Mouse (Mus musculus) gastrocnemius, adult 2 months (tissue): ENCODE data around the gene Sbpl. TPM values are rescaled to one million over a fixed set of nuclear protein-coding genes. Genes with fewer than 3 reads are reported as not detected.
"Not testable (repeated sequence)": the region's sequence is repeated elsewhere in the genome, so short reads cannot be mapped to it uniquely, and the experiment has no call there.

Experiments
- DNase-seq: peaks from one replicate; pipeline ENCODE4 v3.0.0; 2022
- H3K27ac ChIP-seq: fragments of 200-600 bp; 2 replicates; pipeline ENCODE4 v1.8.1; 2022; ENCODE audit warnings: mild to moderate bottlenecking
- H3K4me3 ChIP-seq: fragments of 200-600 bp; 2 replicates; pipeline ENCODE4 v1.8.1; 2022; ENCODE audit warnings: mild to moderate bottlenecking, moderate library complexity
- CTCF ChIP-seq: fragments of 200-600 bp; IDR thresholded peaks from 2 replicates; pipeline ENCODE4 v1.8.1; 2022; ENCODE audit warnings: antibody characterized with exemption, mild to moderate bottlenecking, moderate library complexity
- intact Hi-C: fragments of 180-260 bp; cut with DNase I; formaldehyde crosslinking; loops from one replicate; pipeline ENCODE4 v1.15.1; 2025
- total RNA-seq, 2 experiments: library from RNA; stranded (reverse); gene quantifications; 2 replicates each; pipeline ENCODE4 v1.2.3; 2021

Sbpl gene
- total RNA-seq, 2 experiments from 2014 or later: not detected

DNA sequence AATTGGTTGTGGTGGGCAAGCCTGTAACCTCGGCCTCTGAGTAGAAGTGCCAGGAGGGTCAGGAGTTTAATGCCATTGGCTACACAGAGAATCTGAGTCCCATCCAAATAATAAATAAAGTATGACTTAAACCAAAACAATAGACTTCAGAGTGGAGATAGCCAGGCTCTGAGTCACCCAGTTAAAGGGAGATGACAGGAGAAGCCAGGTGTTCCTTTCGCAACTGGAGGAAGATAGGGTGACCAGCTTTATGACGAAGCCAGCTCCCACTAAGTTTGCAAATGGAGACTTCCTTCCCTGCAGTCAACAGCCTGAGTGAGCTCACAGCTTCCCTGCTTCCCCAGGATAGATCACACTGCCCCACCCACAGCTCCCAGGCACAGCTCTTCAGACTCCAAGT lies 24.4 kb upstream of the Sbpl start:
- no peak for TF ChIP-seq CTCF
- no peak for DNase-seq
- intact Hi-C loops: no loop called here
- no peak overlapping the region for H3K27ac ChIP-seq
- H3K4me3 ChIP-seq: no peak overlapping the region

DNA sequence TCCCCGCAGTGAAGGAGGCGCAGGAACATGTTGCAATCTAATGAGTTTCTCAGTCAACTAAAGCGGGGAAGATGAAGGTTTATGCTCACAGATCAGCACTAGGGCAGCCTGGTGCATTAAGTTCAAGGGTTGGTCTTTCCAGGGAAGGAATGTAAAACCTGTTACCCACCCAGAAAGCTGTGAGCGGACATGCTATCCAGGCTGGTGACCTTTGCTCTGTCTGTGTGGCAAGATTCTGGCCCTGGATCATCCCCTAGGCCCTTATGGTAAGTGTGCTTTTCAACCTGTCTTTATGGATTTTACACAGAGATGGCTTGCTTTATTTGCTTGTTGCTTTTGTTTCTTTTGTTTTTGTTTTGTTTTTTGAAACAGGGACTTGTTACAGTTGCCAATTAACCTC lies 21.6 kb upstream of the Sbpl start:
- H3K4me3 ChIP-seq: no peak overlapping the region
- H3K27ac ChIP-seq: no peak overlapping the region
- no peak for TF ChIP-seq CTCF
- DNase-seq: no peak
- intact Hi-C loops: no loop called here

DNA sequence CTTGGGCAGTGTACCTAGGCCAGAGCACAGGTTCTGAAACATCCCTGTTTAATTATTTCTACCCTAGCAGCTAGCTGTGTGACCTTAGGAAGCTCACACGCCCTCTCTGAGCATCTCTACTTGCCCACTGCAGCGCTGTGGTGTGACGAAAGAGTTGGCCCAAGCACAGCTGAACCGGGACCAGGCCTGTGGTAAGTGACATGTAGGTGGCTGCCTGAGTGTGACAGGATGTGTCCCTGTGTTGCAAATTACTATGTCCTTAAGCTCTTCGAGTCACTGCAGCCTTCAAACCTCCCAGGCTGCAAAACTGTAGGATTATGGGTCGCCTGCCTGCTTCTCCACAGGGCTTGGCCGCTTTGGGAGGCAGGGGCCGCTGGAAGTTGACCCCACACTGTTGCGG lies 16.2 kb upstream of the Sbpl start:
- intact Hi-C loops: no loop called here
- Histone ChIP-seq H3K4me3 (no peak overlapping the region), H3K27ac (no peak overlapping the region)
- no peak for TF ChIP-seq CTCF
- DNase-seq: no peak

DNA sequence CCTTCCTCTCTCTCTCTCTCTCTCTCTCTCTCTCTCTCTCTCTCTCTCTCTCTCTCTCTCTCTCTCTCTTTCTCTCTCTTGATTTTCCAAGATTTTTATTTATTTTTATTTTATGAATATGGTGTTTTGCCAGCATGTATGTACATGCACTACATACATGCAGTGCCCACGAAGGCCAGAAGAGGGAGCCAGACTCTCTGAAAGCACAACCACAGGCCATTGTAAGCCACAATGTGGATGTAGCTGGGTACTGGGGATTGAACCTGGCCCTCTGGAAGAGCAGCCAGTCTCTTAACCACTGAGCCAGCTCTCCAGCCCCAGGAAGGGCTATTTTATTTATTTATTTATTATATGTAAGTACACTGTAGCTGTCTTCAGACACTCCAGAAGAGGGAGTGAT lies 14.2 kb upstream of the Sbpl start:
- H3K27ac ChIP-seq: no peak overlapping the region
- DNase-seq: peak; percentile 70
- no peak overlapping the region for H3K4me3 ChIP-seq
- peak; percentile 80 for TF ChIP-seq CTCF
- intact Hi-C loops: no loop called here

DNA sequence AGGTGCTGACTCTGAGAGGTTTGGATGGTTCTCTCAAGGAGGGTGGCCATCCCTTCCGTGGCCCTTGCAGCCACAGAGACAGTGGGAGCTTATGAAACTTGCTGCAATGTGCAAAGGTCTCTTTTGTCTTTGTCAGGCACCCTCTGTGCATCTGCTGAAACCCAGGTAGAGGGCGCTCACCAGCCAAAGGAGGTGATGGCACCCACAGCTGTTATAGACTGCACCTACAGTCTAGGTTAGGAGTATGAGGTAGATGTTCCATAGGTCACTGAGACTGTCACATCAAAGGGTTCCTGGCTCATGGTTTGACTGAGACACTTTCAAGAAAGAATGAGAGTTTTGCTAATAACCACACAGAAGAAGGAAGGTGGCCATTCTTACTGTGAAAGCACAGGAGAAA lies 13.7 kb upstream of the Sbpl start:
- intact Hi-C loops: no loop called here
- no peak for TF ChIP-seq CTCF
- Histone ChIP-seq H3K4me3 (no peak overlapping the region), H3K27ac (no peak overlapping the region)
- DNase-seq: no peak

DNA sequence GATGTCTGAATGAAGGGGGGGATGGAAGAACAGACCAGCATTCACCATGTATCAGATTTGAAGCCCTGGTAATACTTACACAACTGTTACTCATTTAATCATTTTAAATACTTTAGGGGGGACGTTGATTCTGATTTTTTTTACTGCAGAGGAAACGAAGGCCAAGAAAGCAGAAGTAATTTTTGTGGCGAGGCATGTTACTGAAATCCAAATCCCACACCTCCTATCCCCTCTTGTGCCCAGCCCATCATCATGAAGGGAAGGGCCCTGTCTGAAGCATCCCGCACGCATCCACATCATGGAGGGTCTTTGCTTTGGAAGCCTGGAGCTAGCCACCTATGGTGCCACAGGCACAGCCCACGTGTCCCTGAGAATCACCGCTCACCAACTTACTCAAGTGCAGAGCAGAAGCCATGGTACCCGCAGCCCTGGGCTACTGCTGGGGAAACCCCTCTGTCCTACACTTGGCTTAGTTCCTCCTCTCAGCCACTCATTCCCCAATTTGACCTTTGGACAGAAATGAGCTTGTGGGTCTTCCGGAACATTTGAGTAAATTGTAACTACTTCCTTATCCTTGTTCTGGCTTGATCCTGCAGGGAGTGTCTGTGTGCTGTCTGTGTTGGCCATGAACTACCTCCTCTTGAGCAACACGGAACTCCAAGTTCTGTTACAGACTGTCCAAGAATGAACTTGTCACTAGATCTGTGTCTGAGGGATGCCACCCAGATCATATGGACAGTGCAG lies 11.8 kb upstream of the Sbpl start:
- DNase-seq: no peak
- TF ChIP-seq CTCF: no peak
- Histone ChIP-seq H3K4me3 (no peak overlapping the region), H3K27ac (no peak overlapping the region)
- intact Hi-C loops: no loop called here

DNA sequence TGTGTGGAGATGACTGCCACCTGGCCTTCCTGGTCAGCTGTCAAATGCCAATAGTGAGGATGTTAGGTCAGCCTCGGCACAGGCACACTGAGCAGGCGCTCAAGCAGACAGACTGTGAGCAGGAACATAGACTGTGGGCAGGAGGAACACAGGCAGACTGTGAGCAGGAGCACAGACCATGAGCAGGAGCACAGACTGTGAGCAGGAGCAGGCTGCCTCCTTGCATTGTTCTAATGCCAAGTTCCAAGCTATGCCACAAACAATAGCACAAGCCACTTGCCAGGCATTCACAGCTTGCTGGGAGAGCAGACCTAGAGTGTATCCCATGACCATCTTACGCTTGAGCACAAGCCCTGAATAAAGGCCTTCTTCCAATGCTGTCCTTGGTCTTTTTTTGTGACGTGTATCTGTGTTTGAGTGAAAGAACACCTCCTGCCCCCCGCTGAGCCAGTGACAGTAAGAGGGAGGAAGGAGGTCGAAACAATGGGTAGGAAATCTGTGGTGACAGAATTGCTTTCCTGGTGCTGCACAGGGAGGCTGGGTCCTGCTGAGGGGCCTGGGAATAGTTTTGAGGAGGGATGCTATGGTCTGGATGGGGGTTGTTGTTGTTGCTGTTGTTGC lies 10.8 kb upstream of the Sbpl start:
- H3K27ac ChIP-seq: no peak overlapping the region
- TF ChIP-seq CTCF: no peak
- H3K4me3 ChIP-seq: no peak overlapping the region
- no peak for DNase-seq
- intact Hi-C loops: no loop called here

DNA sequence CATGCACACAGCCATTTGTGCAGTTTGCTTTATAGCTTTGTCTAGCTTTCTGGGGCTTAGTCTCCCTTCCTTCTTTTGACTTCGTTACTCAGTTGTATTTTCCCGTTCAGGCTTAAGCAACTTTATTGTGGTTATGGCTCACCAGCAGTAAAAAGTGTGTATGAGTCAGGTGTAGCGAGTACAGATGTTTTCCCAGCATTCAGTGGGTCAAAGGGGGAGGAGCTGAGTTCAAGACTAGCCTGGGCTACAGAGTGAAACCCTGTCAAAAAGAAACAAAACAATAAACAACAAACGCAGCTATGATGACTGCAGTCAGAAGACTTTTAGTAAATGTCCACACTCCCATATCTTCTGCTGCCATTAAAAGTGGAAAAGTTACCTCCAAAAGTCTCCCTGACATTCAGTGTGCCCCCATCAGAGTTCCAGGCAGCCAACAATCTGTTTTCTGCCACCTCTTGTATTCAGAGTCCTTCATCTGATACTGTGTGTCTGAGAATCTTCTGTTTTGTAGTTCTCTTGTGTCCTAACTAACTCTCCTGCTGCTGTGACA lies 6.6 kb upstream of the Sbpl start:
- TF ChIP-seq CTCF: no peak
- intact Hi-C loops: loop anchor here (2.0 to 5.0 kb wide), 3 partner anchors 111 to 214 kb away; partner anchors contain the start of genes Flywch1 and Kremen2
- no peak for DNase-seq

DNA sequence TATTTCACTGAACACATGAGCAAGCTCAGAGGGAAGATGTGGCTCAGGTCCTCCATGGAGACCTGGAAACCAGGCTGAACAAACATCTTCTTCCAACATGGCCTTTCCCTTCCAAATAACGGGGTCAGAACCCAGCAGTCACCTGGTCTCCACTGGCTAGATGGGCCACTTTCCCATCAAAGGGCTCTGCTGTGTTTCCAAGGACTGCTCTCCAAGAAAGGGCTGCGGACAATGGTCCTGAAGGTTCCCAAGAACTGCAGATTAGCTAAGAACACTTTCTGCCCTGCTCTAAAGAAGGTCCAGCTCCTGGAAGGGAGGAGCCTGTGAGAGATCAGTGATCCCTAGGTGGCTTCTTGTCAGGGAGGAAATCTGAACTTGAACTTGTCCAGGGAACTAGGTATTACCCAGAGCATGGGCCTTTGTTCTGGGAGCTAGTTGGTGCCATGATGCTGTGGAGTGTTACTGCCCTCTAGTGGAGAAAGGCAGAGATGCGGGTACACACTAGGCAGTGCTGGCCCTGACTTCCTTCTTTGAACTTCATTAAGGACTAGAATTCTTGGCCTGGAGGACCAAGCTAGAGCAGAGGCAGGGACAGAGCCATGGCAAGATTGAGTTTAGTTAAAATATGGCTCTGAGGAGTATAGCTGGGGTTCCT lies 5.1 kb upstream of the Sbpl start:
- peak; percentile 99 for TF ChIP-seq CTCF
- H3K27ac ChIP-seq: no peak overlapping the region
- H3K4me3 ChIP-seq: no peak overlapping the region
- intact Hi-C loops: loop anchor here (1.0 to 5.0 kb wide), 4 partner anchors 86 to 213 kb away; partner anchors contain the start of genes Flywch1 and Kremen2
- peak; percentile 69 for DNase-seq

More for the DNA sequence above, 6.6 kb upstream of the Sbpl start:
- Histone ChIP-seq H3K27ac (no peak overlapping the region), H3K4me3 (no peak overlapping the region)

DNA sequence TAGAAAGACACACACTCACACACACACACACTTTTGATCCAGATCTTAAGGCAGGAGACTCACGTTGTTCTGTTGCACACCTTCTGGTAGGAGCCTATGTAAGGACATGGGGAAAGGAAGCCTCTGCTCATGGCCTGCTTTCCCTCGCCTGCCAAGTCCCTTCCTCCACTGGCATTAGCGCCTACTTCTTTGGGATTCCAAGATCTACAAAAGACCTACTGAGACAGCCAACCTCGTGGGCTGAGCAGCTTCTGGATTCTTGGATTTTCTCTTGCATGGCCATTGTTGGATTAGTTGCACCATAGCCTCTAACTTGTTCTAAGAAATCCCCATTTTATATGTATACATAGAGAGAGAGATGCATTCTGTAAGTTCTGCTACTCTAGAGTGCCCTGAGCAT lies 4.2 kb downstream of the Sbpl start:
- intact Hi-C loops, DNase-seq, H3K4me3 ChIP-seq, H3K27ac ChIP-seq: not testable (repeated sequence)

DNA sequence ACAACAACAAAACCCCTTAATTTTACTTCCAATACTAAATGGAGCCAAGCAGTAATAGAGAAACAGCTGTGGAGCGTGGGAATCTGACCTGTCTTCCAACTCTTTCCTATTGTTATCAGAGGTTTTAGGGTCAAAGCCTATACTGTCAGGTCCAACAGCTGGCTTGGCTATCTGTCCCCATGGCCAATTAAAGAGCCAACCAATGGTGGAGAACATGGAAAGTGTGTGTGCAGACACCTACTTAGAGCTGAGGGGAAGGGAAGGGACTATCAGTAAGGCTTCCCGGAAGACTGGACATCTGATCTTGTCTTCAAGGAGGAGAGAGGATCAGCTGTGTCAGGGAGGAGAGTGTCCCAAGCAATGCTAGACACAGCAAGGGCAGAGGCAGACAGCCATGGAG lies 6.0 kb downstream of the Sbpl start:
- intact Hi-C loops: no loop called here
- DNase-seq: no peak
- TF ChIP-seq CTCF: no peak
- no peak overlapping the region for H3K27ac ChIP-seq
- H3K4me3 ChIP-seq: no peak overlapping the region

DNA sequence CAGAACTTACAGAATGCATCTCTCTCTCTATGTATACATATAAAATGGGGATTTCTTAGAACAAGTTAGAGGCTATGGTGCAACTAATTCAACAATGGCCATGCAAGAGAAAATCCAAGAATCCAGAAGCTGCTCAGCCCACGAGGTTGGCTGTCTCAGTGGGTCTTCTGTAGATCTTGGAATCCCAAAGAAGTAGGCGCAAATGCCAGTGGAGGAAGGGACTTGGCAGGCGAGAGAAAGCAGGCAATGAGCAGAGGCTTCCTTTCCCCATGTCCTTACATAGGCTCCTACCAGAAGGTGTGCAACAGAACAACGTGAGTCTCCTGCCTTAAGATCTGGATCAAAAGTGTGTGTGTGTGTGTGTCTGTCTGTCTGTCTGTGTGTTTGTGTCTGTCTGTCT lies 7.6 kb downstream of the Sbpl start:
- intact Hi-C loops, H3K27ac ChIP-seq, H3K4me3 ChIP-seq, DNase-seq: not testable (repeated sequence)

DNA sequence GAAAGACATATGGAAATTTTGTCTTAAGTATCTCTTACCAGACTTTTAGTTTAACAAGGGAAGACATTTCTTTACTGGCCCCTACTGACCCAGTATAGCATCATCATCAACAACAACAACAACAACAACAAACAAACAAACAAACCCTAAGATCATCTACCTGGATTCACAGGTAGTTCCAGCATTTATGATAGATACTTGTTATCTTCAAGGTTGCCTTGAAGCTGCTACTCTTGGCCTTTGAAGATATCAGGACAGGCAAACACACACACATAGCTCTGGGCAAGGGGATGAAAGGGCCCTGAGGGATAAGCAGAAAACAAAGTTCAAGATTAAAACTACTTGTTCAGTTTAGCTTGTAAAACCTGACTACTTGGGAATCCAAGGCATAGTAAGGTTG lies 13.7 kb downstream of the Sbpl start, which contains the start of gene Sbp:
Gene Sbp, plus strand, starts transcription at position 301 of the 400 bp plus-strand sequence.
- TF ChIP-seq CTCF: no peak
- intact Hi-C loops: no loop called here
- H3K27ac ChIP-seq: no peak within 1 kb of the TSS
- no peak within 1 kb of the TSS for H3K4me3 ChIP-seq
- no peak for DNase-seq
